Mouse (Mus musculus) cortical plate, adult 2 months (tissue): ENCODE results near the gene Fam107b.

ENCODE experiments used
- CTCF ChIP-seq: fragments of 200-500 bp; IDR thresholded peaks from 2 replicates; pipeline ENCODE4 v1.5.1; 2011; ENCODE audit warnings: mild to moderate bottlenecking, control low read depth, low read length; ENCODE audit not compliant: insufficient read depth; ENCODE audit errors: extremely low read depth
- POLR2A ChIP-seq: fragments of 200-500 bp; IDR thresholded peaks from 2 replicates; pipeline ENCODE4 v1.6.1; 2011; ENCODE audit warnings: mild to moderate bottlenecking, low read length, control low read depth; ENCODE audit not compliant: insufficient read depth; ENCODE audit errors: extremely low read depth

- TF ChIP-seq CTCF (no peak), POLR2A (no peak)
Observed at GRCm38 (mm10) chr2:3590086-3590915, 20.0 kb downstream of the Fam107b start.
